17 mouse cellular contexts compared by ENCODE assay signal in genomic region chr14:73333880-73334279, GRCm38 (mm10). TPM values are rescaled to one million over a fixed set of nuclear protein-coding genes. Genes with fewer than 3 reads are reported as not detected.
DNase-seq lines count a peak whose midpoint lies in the region; ATAC-seq and TF ChIP-seq lines count a peak whose summit lies in the region.
"Had no signal": no experiment of that assay in that cellular context is flagged by ENCODE, and none has a peak within 500 bp of the region (broad histone marks: within the 10 kb centered on the region; RNA-seq: fewer than 3 reads in every experiment).

No protein-coding gene starts in this region.

- 74% methylated on average over 3 of the region's 3 CpGs for WGBS in lung, postnatal 0 days
- 92% methylated on average over 3 of the region's 3 CpGs for WGBS in hindbrain, embryonic 11.5 days

- TF ChIP-seq EP300 in lung, postnatal 0 days (IDR thresholded peaks at IDR 0.05): no peak

- H3K36me3 ChIP-seq in lung, postnatal 0 days (ENCODE audit: insufficient read depth, low read length): no peaks in the 10 kb centered on the region
- H3K36me3 ChIP-seq in hindbrain, embryonic 11.5 days (ENCODE audit: control insufficient read depth, insufficient read depth, low read length): no peaks in the 10 kb centered on the region
- H3K36me3 ChIP-seq: hindbrain, embryonic 13.5 days; limb, embryonic 12.5 days had no signal

- H3K4me3 ChIP-seq in lung, postnatal 0 days (ENCODE audit: low read depth, low read length): no peak overlapping the region
- H3K4me3 ChIP-seq in hindbrain, embryonic 11.5 days (ENCODE audit: low read depth, low read length): no peak overlapping the region
- H3K4me3 ChIP-seq: erythroblast, embryonic 14.5 days; hindbrain, embryonic 13.5 days; limb, embryonic 12.5 days had no signal

- no peak overlapping the region for H3K9ac ChIP-seq in lung, postnatal 0 days (replicated peaks; ENCODE audit: low read depth)
- H3K9ac ChIP-seq in hindbrain, embryonic 11.5 days (ENCODE audit: low read depth, low read length): no peak overlapping the region
- H3K9ac ChIP-seq: hindbrain, embryonic 13.5 days; limb, embryonic 12.5 days had no signal

- no peaks in the 10 kb centered on the region for H3K9me3 ChIP-seq in lung, postnatal 0 days (ENCODE audit: low read length)
- H3K9me3 ChIP-seq in hindbrain, embryonic 11.5 days (ENCODE audit: control insufficient read depth, low read length): no peaks in the 10 kb centered on the region
- H3K9me3 ChIP-seq: hindbrain, embryonic 13.5 days; limb, embryonic 12.5 days had no signal

- DNase-seq in lung, postnatal 0 days (ENCODE audit: low spot score): peak; percentile 30
- no peak for DNase-seq in lung, postnatal 14 days
- DNase-seq in naive thymus-derived CD4-positive, alpha-beta T cell, adult 2 months (ENCODE audit: low read depth): peak; percentile 55
- DNase-seq in gastrocnemius, postnatal 14 days: no peak
- no peak for DNase-seq in ovary, adult 18-20 months (ENCODE audit: low spot score)
- DNase-seq in hindbrain, embryonic 11.5 days (ENCODE audit: low spot score): no peak
- DNase-seq: cerebellum, adult 9-10 months; gastrocnemius, postnatal 25 days; kidney, adult 18-20 months; kidney, postnatal 4 days; layer of hippocampus, postnatal 36 days had no signal

- H3K27ac ChIP-seq in lung, postnatal 0 days (ENCODE audit: low read length): no peak overlapping the region
- no peak overlapping the region for H3K27ac ChIP-seq in hindbrain, embryonic 11.5 days (ENCODE audit: low read depth, low read length)
- H3K27ac ChIP-seq: hindbrain, embryonic 13.5 days; limb, embryonic 12.5 days; stomach, postnatal 0 days had no signal

- H3K4me2 ChIP-seq in lung, postnatal 0 days (replicated peaks; ENCODE audit: low read depth, low read length): no peak overlapping the region
- no peak overlapping the region for H3K4me2 ChIP-seq in hindbrain, embryonic 11.5 days (replicated peaks; ENCODE audit: low read depth, low read length)
- H3K4me2 ChIP-seq: hindbrain, embryonic 13.5 days; limb, embryonic 12.5 days had no signal

- no peak for ATAC-seq in lung, postnatal 0 days
- peak; percentile 58 for ATAC-seq in CD4-positive, CD25-positive, alpha-beta regulatory T cell, adult 4 months
- ATAC-seq in granulocyte monocyte progenitor cell, adult 5-6 weeks (replicated peaks; ENCODE audit: poor library complexity, severe bottlenecking): peak; percentile 83
- ATAC-seq in hindbrain, embryonic 11.5 days (ENCODE audit: low FRiP score): no peak

- H3K27me3 ChIP-seq in lung, postnatal 0 days (replicated peaks; ENCODE audit: insufficient read depth, low read length): no peaks in the 10 kb centered on the region
- H3K27me3 ChIP-seq in hindbrain, embryonic 11.5 days (ENCODE audit: control insufficient read depth, insufficient read depth, low read length): no peaks in the 10 kb centered on the region
- H3K27me3 ChIP-seq: hindbrain, embryonic 13.5 days; limb, embryonic 12.5 days had no signal

- no peaks in the 10 kb centered on the region for H3K4me1 ChIP-seq in lung, postnatal 0 days (ENCODE audit: insufficient read depth, low read depth, low read length)
- H3K4me1 ChIP-seq in hindbrain, embryonic 11.5 days (replicated peaks; ENCODE audit: control insufficient read depth, insufficient read depth, low read length): no peaks in the 10 kb centered on the region
- H3K4me1 ChIP-seq: limb, embryonic 12.5 days had no signal

- intact Hi-C loops in gastrocnemius, postnatal 14 days (cut with DNase I; ENCODE audit: low total_unique reads): loop anchor here (5.0 kb wide), 1 partner anchor 38 kb away; no protein-coding TSS in a partner anchor

- no peak for TF ChIP-seq CTCF in lung, postnatal 0 days (IDR thresholded peaks at IDR 0.05)

RNA-seq across cellular contexts. Expression of gene Rb1, which starts 8.3 kb away (rescaled TPM):
- polyA plus RNA-seq in lung, postnatal 0 days (2015; fragmentation: Nextera tagmentation; extraction: Ambion mirVana): 14.3 and 14.7 TPM in 2 replicates
- 10 to 100 TPM; 10.0 to 85.9 TPM for polyA plus RNA-seq in CD4-positive, CD25-positive, alpha-beta regulatory T cell, adult 4 months (2017; shearing (Covaris generic))
- total RNA-seq in granulocyte monocyte progenitor cell, adult 5-6 weeks (2014; fragmentation: Nextera tagmentation): 25.4 and 34.8 TPM in 2 replicates
- total RNA-seq in granulocyte monocyte progenitor cell, adult 5-6 weeks (2017): 16.2 and 18.7 TPM in 2 replicates
- total RNA-seq in gastrocnemius, postnatal 14 days (2021): 10 to 100 TPM; 18.1 to 20.2 TPM
- 37.8 and 43.0 TPM in 2 replicates for polyA plus RNA-seq in hindbrain, embryonic 11.5 days (2014; fragmentation: Nextera tagmentation; extraction: Ambion mirVana)

RNA-seq across cellular contexts. Expression of gene Itm2b, which starts 51.2 kb away (rescaled TPM):
- polyA plus RNA-seq in lung, postnatal 0 days (2015; fragmentation: Nextera tagmentation; extraction: Ambion mirVana): 1,838 and 1,903 TPM in 2 replicates
- polyA plus RNA-seq in CD4-positive, CD25-positive, alpha-beta regulatory T cell, adult 4 months (2017; shearing (Covaris generic)): 1,000 to 10,000 TPM in 1 of 2 experiments, 100 to 1,000 TPM in 1; 926 to 1,094 TPM
- total RNA-seq in granulocyte monocyte progenitor cell, adult 5-6 weeks (2014; fragmentation: Nextera tagmentation): 834 and 975 TPM in 2 replicates
- total RNA-seq in granulocyte monocyte progenitor cell, adult 5-6 weeks (2017): 1,023 and 1,048 TPM in 2 replicates
- total RNA-seq in gastrocnemius, postnatal 14 days (2021): 100 to 1,000 TPM; 330 to 339 TPM
- polyA plus RNA-seq in hindbrain, embryonic 11.5 days (2014; fragmentation: Nextera tagmentation; extraction: Ambion mirVana): 379 and 387 TPM in 2 replicates

Comparison
In these comparisons a context has a peak if more than half of its experiments do, and no peak if none do; other contexts are left out.
1. DNase-seq: peak in lung, postnatal 0 days (single experiment) and naive thymus-derived CD4-positive, alpha-beta T cell, adult 2 months (single experiment); none in lung, postnatal 14 days (single experiment), gastrocnemius, postnatal 14 days (single experiment), ovary, adult 18-20 months (single experiment) and hindbrain, embryonic 11.5 days (single experiment).
2. ATAC-seq: peak in CD4-positive, CD25-positive, alpha-beta regulatory T cell, adult 4 months (single experiment) and granulocyte monocyte progenitor cell, adult 5-6 weeks (single experiment); none in lung, postnatal 0 days (single experiment) and hindbrain, embryonic 11.5 days (single experiment).